Mouse (Mus musculus): ENCODE measurements around the gene Ift43. TPM values are rescaled to one million over a fixed set of nuclear protein-coding genes. Genes with fewer than 3 reads are reported as not detected.
A peak's percentile ranks its signal among the peaks of the same experiment; 100 is the strongest.

The Ift43 gene
- polyA plus RNA-seq, 1 experiment from 2014 or later = 77.0 TPM

DNA sequence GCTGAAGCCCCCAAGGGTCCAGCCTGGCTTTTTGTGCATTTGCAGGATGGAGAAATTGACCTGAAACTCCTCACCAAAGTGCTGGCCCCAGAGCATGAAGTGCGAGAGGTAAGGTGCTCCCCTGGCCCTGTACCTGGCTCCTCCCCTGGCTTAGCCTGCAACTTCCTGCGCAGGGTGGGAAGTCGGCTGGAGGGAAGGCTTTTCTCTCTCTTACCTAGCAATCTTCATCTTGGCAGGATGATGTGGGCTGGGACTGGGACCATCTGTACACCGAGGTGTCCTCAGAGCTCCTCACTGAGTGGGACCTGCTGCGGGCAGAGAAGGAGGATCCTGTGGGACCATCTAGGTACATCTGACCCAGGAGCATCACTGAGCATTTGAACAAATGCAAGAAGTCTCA is 79.6 kb downstream of the Ift43 start:
- ATAC-seq (ENCODE audit: low FRiP score, low TSS enrichment) = no peak
- 90% methylated on average over 5 of the region's 5 CpGs for WGBS
- Histone ChIP-seq H3K4me3 (ENCODE audit: low read length) (no peak overlapping the region), H3K36me3 (ENCODE audit: control insufficient read depth, insufficient read depth, low read length) (no peaks in the 10 kb centered on the region; the same call in 1 of the 2 replicates), H3K27me3 (ENCODE audit: control insufficient read depth, insufficient read depth, low read length) (no peaks in the 10 kb centered on the region), H3K27ac (ENCODE audit: low read depth, low read length) (no peak overlapping the region), H3K4me1 (ENCODE audit: control insufficient read depth, insufficient read depth, low read length) (peaks cover 22% of the 10 kb centered on the region; the same call in 1 of the 2 replicates), H3K4me2 (replicated peaks; ENCODE audit: low read depth, low read length) (no peak overlapping the region), H3K9ac (ENCODE audit: low read depth, low read length) (no peak overlapping the region), H3K9me3 (ENCODE audit: control insufficient read depth, low read length) (0 out of 2 replicates have a peak, but pooled peaks cover 2% of the 10 kb centered on the region)

DNA sequence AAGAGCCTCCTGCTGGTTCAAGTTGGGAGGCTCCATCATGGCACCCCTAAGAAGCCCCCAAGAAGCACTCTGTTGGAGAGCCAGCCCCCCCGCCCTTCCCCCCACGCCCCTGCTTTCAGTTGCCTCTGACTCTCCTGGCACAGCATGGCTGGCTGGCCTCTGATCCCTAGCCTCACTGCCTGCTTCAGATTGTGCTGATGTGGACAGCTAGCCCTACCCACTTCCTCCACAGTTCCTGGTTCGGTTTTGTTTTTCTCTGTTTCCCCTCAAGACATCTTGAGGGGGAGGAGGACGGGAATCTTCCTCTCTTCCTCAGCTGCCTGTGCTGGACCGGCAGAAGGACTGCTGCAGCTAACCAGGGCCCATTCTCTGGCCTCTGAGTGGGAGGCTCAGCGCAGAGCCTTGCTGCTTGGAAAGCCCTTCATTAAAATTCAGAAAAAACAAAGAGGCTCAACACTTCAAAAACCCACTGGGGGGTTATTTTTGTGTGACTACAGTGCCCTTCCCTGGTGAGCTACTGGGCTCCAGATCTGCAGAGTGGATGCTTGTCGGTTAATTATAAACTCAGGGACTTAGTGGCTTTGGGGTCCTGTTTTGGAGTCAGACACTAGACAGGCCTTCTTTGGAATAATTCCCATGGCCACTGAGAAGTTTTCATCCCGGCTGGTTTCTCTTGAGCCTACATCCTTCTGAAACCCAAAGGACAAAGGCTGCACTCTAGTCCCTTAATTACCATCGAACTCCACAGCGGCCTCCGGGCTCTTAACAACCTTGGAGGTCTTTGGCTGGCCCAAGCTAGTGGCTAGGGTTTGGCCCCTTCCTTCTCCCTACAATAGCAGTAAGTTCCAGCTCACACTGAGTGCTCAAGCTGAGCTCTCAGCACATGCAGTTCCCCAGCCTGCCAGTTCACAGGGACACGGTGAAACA is 80.8 kb downstream of the Ift43 start:
- Histone ChIP-seq H3K4me3 (ENCODE audit: low read length) (no peak overlapping the region), H3K36me3 (ENCODE audit: control insufficient read depth, insufficient read depth, low read length) (no peaks in the 10 kb centered on the region; the same call in 1 of the 2 replicates), H3K9me3 (ENCODE audit: control insufficient read depth, low read length) (0 out of 2 replicates have a peak, but pooled peaks cover 2% of the 10 kb centered on the region), H3K27me3 (ENCODE audit: control insufficient read depth, insufficient read depth, low read length) (no peaks in the 10 kb centered on the region), H3K9ac (ENCODE audit: low read depth, low read length) (no peak overlapping the region), H3K4me2 (replicated peaks; ENCODE audit: low read depth, low read length) (no peak overlapping the region), H3K27ac (ENCODE audit: low read depth, low read length) (peak overlapping the region; percentile 24), H3K4me1 (ENCODE audit: control insufficient read depth, insufficient read depth, low read length) (peaks cover 14% of the 10 kb centered on the region; the same call in 1 of the 2 replicates)
- ATAC-seq (ENCODE audit: low FRiP score, low TSS enrichment) = no peak
- 28% methylated on average over 12 of the region's 12 CpGs for WGBS

DNA sequence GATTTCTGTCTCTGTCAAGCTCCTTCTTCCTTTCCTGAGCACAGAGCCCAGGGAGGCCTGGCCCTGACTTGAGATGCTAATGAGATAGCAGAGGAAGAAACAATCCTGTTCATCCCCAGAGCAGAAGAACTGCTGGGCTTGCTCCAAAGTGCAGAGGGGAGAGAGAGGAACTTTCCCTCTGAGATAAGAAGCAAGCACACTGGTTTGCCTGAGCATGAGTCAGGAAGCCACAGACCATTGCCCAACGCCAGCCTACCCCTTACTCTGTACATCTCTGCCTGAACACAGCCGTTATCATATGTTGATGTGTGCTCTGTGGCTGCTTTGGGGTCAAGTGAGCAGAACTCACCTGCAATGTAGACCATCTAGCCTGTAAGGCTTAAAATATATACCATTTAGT is 83.9 kb downstream of the Ift43 start:
- H3K4me3 ChIP-seq (ENCODE audit: low read length) = no peak overlapping the region
- no peaks in the 10 kb centered on the region for H3K27me3 ChIP-seq (ENCODE audit: control insufficient read depth, insufficient read depth, low read length)
- no peak for ATAC-seq (ENCODE audit: low FRiP score, low TSS enrichment)
- H3K4me1 ChIP-seq (ENCODE audit: control insufficient read depth, insufficient read depth, low read length) = peaks cover 8% of the 10 kb centered on the region; the same call in 1 of the 2 replicates
- H3K9ac ChIP-seq (ENCODE audit: low read depth, low read length) = no peak overlapping the region
- no peak overlapping the region for H3K4me2 ChIP-seq (replicated peaks; ENCODE audit: low read depth, low read length)
- H3K36me3 ChIP-seq (ENCODE audit: control insufficient read depth, insufficient read depth, low read length) = no peaks in the 10 kb centered on the region; the same call in 1 of the 2 replicates
- H3K9me3 ChIP-seq (ENCODE audit: control insufficient read depth, low read length) = no peaks in the 10 kb centered on the region
- WGBS = 65% methylated on average over 2 of the region's 2 CpGs
- H3K27ac ChIP-seq (ENCODE audit: low read depth, low read length) = no peak overlapping the region

DNA sequence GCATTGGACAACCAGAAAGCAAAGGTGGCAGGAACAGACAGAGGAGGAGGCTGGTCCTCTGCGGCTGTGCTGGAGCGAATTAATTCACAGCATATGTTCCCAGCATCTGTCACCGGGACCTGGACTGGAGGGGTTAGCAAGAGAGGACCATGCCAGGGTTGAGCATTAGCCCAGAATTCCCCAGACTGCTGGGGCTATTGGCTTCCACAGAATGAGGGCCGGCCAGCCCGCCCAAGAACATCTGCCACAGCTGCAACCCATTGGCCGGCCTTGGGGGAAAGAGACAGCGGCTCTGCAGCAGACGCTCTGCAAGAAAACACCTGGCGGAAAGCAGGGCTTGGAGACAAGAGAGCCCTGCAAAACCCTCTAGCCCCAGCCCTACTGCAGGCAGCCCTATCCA is 84.7 kb downstream of the Ift43 start:
- Histone ChIP-seq H3K4me2 (replicated peaks; ENCODE audit: low read depth, low read length) (no peak overlapping the region), H3K4me1 (ENCODE audit: control insufficient read depth, insufficient read depth, low read length) (peaks cover 8% of the 10 kb centered on the region; the same call in 1 of the 2 replicates)
- ATAC-seq (ENCODE audit: low FRiP score, low TSS enrichment) = 0 out of 2 replicates have a peak, but pooled peaks have one; percentile 34

DNA sequence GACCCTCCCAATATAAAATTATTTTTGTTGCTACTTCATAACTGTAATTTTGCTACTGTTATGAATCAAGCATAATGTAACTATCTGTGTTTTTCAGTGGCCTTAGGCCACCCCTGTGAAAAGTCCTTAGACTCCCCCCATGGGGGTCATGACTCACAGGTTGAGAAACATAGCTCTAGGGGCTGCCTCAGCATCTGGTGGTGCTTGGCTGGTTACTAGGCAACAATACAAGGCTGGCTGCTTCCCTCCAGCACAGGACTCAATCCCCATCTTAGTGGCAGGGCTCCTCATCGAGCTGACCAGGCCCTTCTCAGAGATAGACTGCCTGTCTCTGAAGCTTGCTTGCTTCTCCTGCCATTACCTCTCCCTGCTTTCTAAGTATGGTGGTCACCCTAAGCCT is 86.4 kb downstream of the Ift43 start:
- Histone ChIP-seq H3K9me3 (ENCODE audit: control insufficient read depth, low read length) (no peaks in the 10 kb centered on the region), H3K4me2 (replicated peaks; ENCODE audit: low read depth, low read length) (no peak overlapping the region), H3K4me3 (ENCODE audit: low read length) (no peak overlapping the region), H3K9ac (ENCODE audit: low read depth, low read length) (no peak overlapping the region), H3K27ac (ENCODE audit: low read depth, low read length) (no peak overlapping the region), H3K36me3 (ENCODE audit: control insufficient read depth, insufficient read depth, low read length) (no peaks in the 10 kb centered on the region), H3K4me1 (ENCODE audit: control insufficient read depth, insufficient read depth, low read length) (no peaks in the 10 kb centered on the region), H3K27me3 (ENCODE audit: control insufficient read depth, insufficient read depth, low read length) (no peaks in the 10 kb centered on the region)
- no peak for ATAC-seq (ENCODE audit: low FRiP score, low TSS enrichment)
- WGBS = 43% methylated on average over 1 of the region's 1 CpGs

More for the DNA sequence above, 84.7 kb downstream of the Ift43 start:
- H3K36me3 ChIP-seq (ENCODE audit: control insufficient read depth, insufficient read depth, low read length) = no peaks in the 10 kb centered on the region
- 38% methylated on average over 9 of the region's 9 CpGs for WGBS
- H3K27ac ChIP-seq (ENCODE audit: low read depth, low read length) = no peak overlapping the region
- H3K9me3 ChIP-seq (ENCODE audit: control insufficient read depth, low read length) = no peaks in the 10 kb centered on the region
- H3K9ac ChIP-seq (ENCODE audit: low read depth, low read length) = no peak overlapping the region
- no peaks in the 10 kb centered on the region for H3K27me3 ChIP-seq (ENCODE audit: control insufficient read depth, insufficient read depth, low read length)
- no peak overlapping the region for H3K4me3 ChIP-seq (ENCODE audit: low read length)

DNA sequence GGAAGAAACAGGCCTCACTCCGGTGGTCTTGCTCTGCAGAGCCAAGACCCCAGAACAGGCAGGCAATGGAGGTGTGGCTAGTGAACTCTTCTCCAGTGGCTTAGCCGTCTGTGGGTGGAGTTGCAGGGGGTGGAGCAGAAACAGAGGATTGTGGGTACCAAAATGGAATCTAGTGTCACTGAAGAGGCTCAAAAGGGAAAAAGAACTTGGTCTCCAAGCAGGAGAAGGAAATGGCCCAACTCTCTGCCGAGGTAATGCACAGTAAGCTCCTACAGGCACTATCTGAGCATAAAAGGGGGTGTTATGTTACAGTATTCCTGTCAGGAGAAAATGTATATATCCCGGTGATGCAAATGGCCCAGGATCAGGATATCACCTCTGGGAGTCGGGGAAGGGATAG is 86.9 kb downstream of the Ift43 start:
- Histone ChIP-seq H3K4me3 (ENCODE audit: low read length) (no peak overlapping the region), H3K36me3 (ENCODE audit: control insufficient read depth, insufficient read depth, low read length) (no peaks in the 10 kb centered on the region), H3K4me2 (replicated peaks; ENCODE audit: low read depth, low read length) (no peak overlapping the region), H3K4me1 (ENCODE audit: control insufficient read depth, insufficient read depth, low read length) (no peaks in the 10 kb centered on the region), H3K9me3 (ENCODE audit: control insufficient read depth, low read length) (no peaks in the 10 kb centered on the region), H3K27ac (ENCODE audit: low read depth, low read length) (no peak overlapping the region), H3K9ac (ENCODE audit: low read depth, low read length) (no peak overlapping the region), H3K27me3 (ENCODE audit: control insufficient read depth, insufficient read depth, low read length) (no peaks in the 10 kb centered on the region)
- ATAC-seq (ENCODE audit: low FRiP score, low TSS enrichment) = no peak
- WGBS = 61% methylated on average over 5 of the region's 5 CpGs

DNA sequence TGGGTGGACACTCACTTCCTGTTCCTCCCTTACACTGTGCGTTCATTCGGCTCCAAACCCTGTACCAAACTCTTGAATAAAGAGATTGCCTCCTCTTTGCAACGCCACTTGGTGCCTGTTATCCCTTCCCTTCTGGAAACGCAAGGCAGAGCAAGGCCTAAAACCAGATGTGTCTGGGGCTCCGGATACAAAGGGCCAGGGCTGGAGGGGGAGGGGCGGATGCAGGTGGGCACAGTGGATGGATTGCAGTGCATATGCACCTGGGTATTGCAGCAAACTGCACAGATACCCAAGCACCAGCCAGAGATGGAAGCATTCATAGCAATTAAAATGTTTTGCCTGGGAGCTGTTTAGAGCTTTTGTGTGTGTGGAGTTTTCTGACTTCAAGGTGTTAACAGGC is 91.0 kb downstream of the Ift43 start:
- WGBS = 35% methylated on average over 6 of the region's 6 CpGs
- Histone ChIP-seq H3K9ac (ENCODE audit: low read depth, low read length) (no peak overlapping the region), H3K4me3 (ENCODE audit: low read length) (no peak overlapping the region), H3K9me3 (ENCODE audit: control insufficient read depth, low read length) (no peaks in the 10 kb centered on the region), H3K4me2 (replicated peaks; ENCODE audit: low read depth, low read length) (no peak overlapping the region), H3K27me3 (ENCODE audit: control insufficient read depth, insufficient read depth, low read length) (no peaks in the 10 kb centered on the region), H3K4me1 (ENCODE audit: control insufficient read depth, insufficient read depth, low read length) (0 out of 2 replicates have a peak, but pooled peaks cover 2% of the 10 kb centered on the region), H3K27ac (ENCODE audit: low read depth, low read length) (no peak overlapping the region), H3K36me3 (ENCODE audit: control insufficient read depth, insufficient read depth, low read length) (no peaks in the 10 kb centered on the region)
- no peak for ATAC-seq (ENCODE audit: low FRiP score, low TSS enrichment)

DNA sequence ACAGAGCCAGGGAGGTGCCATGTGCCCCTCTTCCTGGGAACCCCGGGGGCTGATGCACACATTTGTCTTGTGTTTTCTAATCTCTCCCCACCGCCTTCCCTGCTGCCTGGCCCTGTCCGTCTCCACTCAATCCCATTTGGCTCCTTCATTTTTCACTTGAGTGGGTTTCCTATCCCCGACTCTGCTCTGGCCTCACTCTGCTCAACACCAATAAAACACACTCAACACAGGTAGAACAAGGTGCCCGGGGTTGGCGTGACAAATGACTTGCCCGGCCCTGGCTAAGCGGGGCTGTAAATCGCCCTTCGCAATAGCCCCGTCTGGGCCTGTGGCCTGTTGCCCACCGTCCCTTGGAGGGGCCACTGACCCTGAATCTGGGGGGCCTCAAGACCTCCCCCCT is 92.0 kb downstream of the Ift43 start:
- WGBS = 27% methylated on average over 12 of the region's 12 CpGs
- Histone ChIP-seq H3K27me3 (ENCODE audit: control insufficient read depth, insufficient read depth, low read length) (no peaks in the 10 kb centered on the region), H3K36me3 (ENCODE audit: control insufficient read depth, insufficient read depth, low read length) (no peaks in the 10 kb centered on the region), H3K4me3 (ENCODE audit: low read length) (no peak overlapping the region), H3K9ac (ENCODE audit: low read depth, low read length) (no peak overlapping the region), H3K9me3 (ENCODE audit: control insufficient read depth, low read length) (no peaks in the 10 kb centered on the region), H3K4me1 (ENCODE audit: control insufficient read depth, insufficient read depth, low read length) (0 out of 2 replicates have a peak, but pooled peaks cover 2% of the 10 kb centered on the region), H3K27ac (ENCODE audit: low read depth, low read length) (0 out of 2 replicates have a peak overlapping the region, but pooled peaks have one; percentile 7), H3K4me2 (replicated peaks; ENCODE audit: low read depth, low read length) (no peak overlapping the region)
- 0 out of 2 replicates have a peak, but pooled peaks have one; percentile 30 for ATAC-seq (ENCODE audit: low FRiP score, low TSS enrichment)

DNA sequence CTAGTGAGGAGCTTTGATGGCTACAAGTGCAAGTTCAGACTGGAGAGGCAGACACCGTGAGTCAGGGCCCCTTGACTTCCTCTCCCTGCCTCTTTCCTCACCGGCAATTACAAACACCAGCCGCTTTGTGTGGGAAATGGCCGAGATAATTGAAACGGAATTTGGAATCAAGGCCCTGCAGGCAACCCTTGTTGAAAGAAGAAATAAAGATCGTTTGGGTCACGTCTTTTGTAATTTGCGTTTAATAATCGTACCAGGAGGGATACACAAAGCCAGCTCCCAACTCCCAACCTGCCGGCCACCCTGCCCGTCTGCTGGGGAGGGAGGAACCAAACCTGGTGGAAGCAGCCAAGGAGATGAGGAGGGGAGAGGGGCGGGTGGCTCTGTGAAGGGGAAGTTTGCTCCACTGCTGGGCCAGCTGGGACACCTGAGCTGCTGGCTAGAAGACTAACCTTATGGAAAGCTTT is 93.2 kb downstream of the Ift43 start:
- Histone ChIP-seq H3K9ac (ENCODE audit: low read depth, low read length) (no peak overlapping the region), H3K27ac (ENCODE audit: low read depth, low read length) (no peak overlapping the region), H3K27me3 (ENCODE audit: control insufficient read depth, insufficient read depth, low read length) (no peaks in the 10 kb centered on the region), H3K4me3 (ENCODE audit: low read length) (no peak overlapping the region), H3K36me3 (ENCODE audit: control insufficient read depth, insufficient read depth, low read length) (no peaks in the 10 kb centered on the region), H3K9me3 (ENCODE audit: control insufficient read depth, low read length) (no peaks in the 10 kb centered on the region), H3K4me1 (ENCODE audit: control insufficient read depth, insufficient read depth, low read length) (0 out of 2 replicates have a peak, but pooled peaks cover 2% of the 10 kb centered on the region), H3K4me2 (replicated peaks; ENCODE audit: low read depth, low read length) (0 out of 2 replicates have a peak overlapping the region, but pooled peaks have one; percentile 4)
- ATAC-seq (ENCODE audit: low FRiP score, low TSS enrichment) = 0 out of 2 replicates have a peak, but pooled peaks have one; percentile 28
- 15% methylated on average over 12 of the region's 12 CpGs for WGBS

All from kidney, embryonic 14.5 days (tissue).